2 mouse cellular contexts compared by ENCODE assay signal in the genomic region with DNA sequence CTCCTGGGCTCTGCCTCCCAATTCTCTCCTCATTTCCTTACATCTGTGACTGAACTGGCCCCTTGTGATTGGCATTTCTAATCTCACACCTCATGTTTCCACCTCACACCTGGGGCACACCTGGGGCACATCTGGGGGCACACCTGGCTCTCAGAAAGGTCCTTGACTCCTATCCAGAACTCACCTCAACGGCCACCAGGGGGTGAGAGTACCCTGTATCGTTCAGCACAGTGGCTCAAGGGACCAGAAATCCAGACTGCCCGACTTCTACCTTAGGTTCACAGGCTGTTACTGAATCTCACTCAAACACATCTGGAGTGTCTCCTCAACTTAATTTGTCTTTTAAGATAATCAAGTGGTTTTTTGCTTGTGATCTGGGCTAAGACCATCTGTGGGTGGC.
TF ChIP-seq lines count a peak whose summit lies in the region.

No protein-coding gene starts in this region.

TF ChIP-seq in CH12.LX, 34 proteins besides CTCF, POLR2A, EP300 and RAD21:
- TF ChIP-seq TBP (conservative IDR thresholded peaks at IDR 0.05; ENCODE audit: low read depth, low read length) (no peak), USF2 (conservative IDR thresholded peaks at IDR 0.05; ENCODE audit: low read depth, low read length) (no peak), SMC3 (IDR thresholded peaks at IDR 0.05; ENCODE audit: low read depth, low read length) (peak; percentile 55)

TF ChIP-seq in MEL, 35 proteins besides CTCF, POLR2A, EP300 and RAD21:
- TF ChIP-seq ZC3H11A (IDR thresholded peaks at IDR 0.05; ENCODE audit: low read depth, low read length) (no peak), SMC3 (IDR thresholded peaks at IDR 0.05; ENCODE audit: low read depth, low read length) (peak; percentile 52)
TF ChIP-seq in MEL: peak in this region for 1.
